Mouse (Mus musculus): ENCODE data around the gene Lcor. TPM values are rescaled to one million over a fixed set of nuclear protein-coding genes. Genes with fewer than 3 reads are reported as not detected.

Lcor gene
- 2.8 and 2.9 TPM in 2 replicates for polyA plus RNA-seq (2021; fragmentation: Nextera tagmentation)
- long read RNA-seq, experiment 1, full-length matches to known transcripts: 8 of 46 reads
- long read RNA-seq, experiment 1, partial matches to known transcripts: 2 of 46 reads
- long read RNA-seq, experiment 1, other reads (novel, unspliced or antisense): 36 of 46 reads
- long read RNA-seq, experiment 2, full-length matches to known transcripts: 2 of 146 reads
- long read RNA-seq, experiment 2, partial matches to known transcripts: 36 of 146 reads
- long read RNA-seq, experiment 2, other reads (novel, unspliced or antisense): 108 of 146 reads

GRCm38 (mm10) chr19:41482190-41482908, at the start of gene Lcor:
Lcor (plus strand) TSS chr19:41482637.

GRCm38 (mm10) chr19:41581706-41582420, 99.4 kb downstream of the Lcor start, which contains the start of gene Gm340:
Gm340 (plus strand) TSS chr19:41582370.

Other genes starting within 250 kb of the Lcor start
- gene Tm9sf3, start 218.6 kb upstream of the Lcor start, polyA plus RNA-seq (2021; fragmentation: Nextera tagmentation): 14.8 and 40.6 TPM in 2 replicates
- gene Pik3ap1, start 97.5 kb upstream of the Lcor start, polyA plus RNA-seq (2021; fragmentation: Nextera tagmentation): 0.98 and 1.2 TPM in 2 replicates
- 0.77 and 0.89 TPM in 2 replicates for gene Gm340, start 99.7 kb downstream of the Lcor start, polyA plus RNA-seq (2021; fragmentation: Nextera tagmentation)

Measured in left cerebral cortex, adult 6 months (tissue).